Mouse (Mus musculus) thymus, adult 2 months (tissue): Measurements from ENCODE around the gene Adss. TPM values are rescaled to one million over a fixed set of nuclear protein-coding genes. Genes with fewer than 3 reads are reported as not detected.
A peak's percentile ranks its signal among the peaks of the same experiment; 100 is the strongest.
"Not testable (repeated sequence)": the region's sequence is repeated elsewhere in the genome, so short reads cannot be mapped to it uniquely, and the experiment has no call there.

Experiments
- DNase-seq: peaks from one replicate; pipeline ENCODE4 v3.0.0; 2021
- H3K27ac ChIP-seq: fragments of 200-500 bp; 2 replicates; pipeline ENCODE4 v1.5.1; 2012; ENCODE audit warnings: low read length, control low read depth; ENCODE audit not compliant: control insufficient read depth, insufficient read depth
- H3K27me3 ChIP-seq: fragments of 200-500 bp; 2 replicates; pipeline ENCODE4 v1.6.1; 2012; ENCODE audit warnings: mild to moderate bottlenecking, low read length, moderate library complexity, mixed read lengths; ENCODE audit not compliant: control insufficient read depth, insufficient read depth
- H3K36me3 ChIP-seq: fragments of 200-500 bp; 2 replicates; pipeline ENCODE4 v1.6.1; 2012; ENCODE audit warnings: mild to moderate bottlenecking, low read length, moderate library complexity; ENCODE audit not compliant: control insufficient read depth, insufficient read depth
- H3K4me1 ChIP-seq: fragments of 200-500 bp; replicated peaks from 2 replicates; pipeline ENCODE4 v1.6.1; 2012; ENCODE audit warnings: low read length; ENCODE audit not compliant: control insufficient read depth, insufficient read depth
- H3K4me3 ChIP-seq: fragments of 200-500 bp; 2 replicates; pipeline ENCODE4 v1.5.1; 2012; ENCODE audit warnings: mild to moderate bottlenecking, low read length, control low read depth, moderate library complexity; ENCODE audit not compliant: control insufficient read depth, insufficient read depth
- CTCF ChIP-seq: fragments of 200-500 bp; IDR thresholded peaks from 2 replicates; pipeline ENCODE4 v1.5.1; 2012; ENCODE audit warnings: mild to moderate bottlenecking, control low read depth, low read length, moderate library complexity, borderline replicate concordance; ENCODE audit not compliant: control insufficient read depth, poor library complexity, insufficient read depth; ENCODE audit errors: extremely low read depth
- POLR2A ChIP-seq: fragments of 200-500 bp; IDR thresholded peaks from 2 replicates; pipeline ENCODE4 v1.6.1; 2012; ENCODE audit warnings: mild to moderate bottlenecking, low read length, control low read depth, moderate library complexity; ENCODE audit not compliant: control insufficient read depth, poor library complexity, insufficient read depth; ENCODE audit errors: extremely low read depth
- WGBS: fragments of 180-500 bp; shearing (Covaris S2); methylation state at CpG from one replicate; pipeline ENCODE4 v1.1.7; 2018; 5-methylcytosine and 5-hydroxymethylcytosine counted together
- polyA plus RNA-seq: library from polyadenylated mRNA; depleted of rRNA; stranded (reverse); fragments of >200 nt; gene quantifications from 2 replicates; pipeline ENCODE4 v1.2.3, GENCODE M21; 2012; rRNA removed

Gene Adss
- 26.1 and 26.8 TPM in 2 replicates for polyA plus RNA-seq

- Histone ChIP-seq H3K27ac (peak within 1 kb of the TSS; percentile 80), H3K36me3 (no peaks in the 10 kb centered on the region), H3K4me3 (peak within 1 kb of the TSS; percentile 96), H3K27me3 (no peaks in the 10 kb centered on the region), H3K4me1 (peaks cover 4% of the 10 kb centered on the region)
- DNase-seq, result peak; percentile 99
- whole genome bisulfite sequencing, result under 1% methylated on average over 64 of the region's 64 CpGs
- TF ChIP-seq POLR2A, result peak; percentile 87
- peak; percentile 69; the same call in 1 of the 2 replicates for TF ChIP-seq CTCF
These were observed at the start of gene Adss for GRCm38 (mm10) chr1:177796193-177796939. Adss (minus strand) TSS chr1:177796511.

- peak; percentile 22 for DNase-seq
These were observed 49.5 kb upstream of the Adss start for GRCm38 (mm10) chr1:177845812-177846211.

GRCm38 (mm10) chr1:177827776-177828175 is 31.5 kb upstream of the Adss start:
- DNase-seq, H3K4me3 ChIP-seq, H3K27ac ChIP-seq, H3K36me3 ChIP-seq, H3K4me1 ChIP-seq, H3K27me3 ChIP-seq: not testable (repeated sequence)
- 86% methylated on average over 4 of the region's 4 CpGs for WGBS

More at GRCm38 (mm10) chr1:177845812-177846211, 49.5 kb upstream of the Adss start:
- not testable (repeated sequence) for H3K27ac ChIP-seq, H3K4me3 ChIP-seq, H3K27me3 ChIP-seq, H3K36me3 ChIP-seq, H3K4me1 ChIP-seq
- 75% methylated on average over 3 of the region's 3 CpGs for WGBS
- 0 out of 2 replicates have a peak, but pooled peaks have one; percentile 20 for TF ChIP-seq CTCF

GRCm38 (mm10) chr1:177806772-177807171 is 10.5 kb upstream of the Adss start:
- H3K36me3 ChIP-seq, H3K27me3 ChIP-seq, H3K27ac ChIP-seq, H3K4me1 ChIP-seq, H3K4me3 ChIP-seq: not testable (repeated sequence)
- peak; percentile 53 for DNase-seq
- WGBS, result 33% methylated on average over 1 of the region's 1 CpGs

- Histone ChIP-seq H3K27ac (no peak overlapping the region), H3K4me3 (no peak overlapping the region), H3K27me3 (no peaks in the 10 kb centered on the region), H3K36me3 (no peaks in the 10 kb centered on the region), H3K4me1 (no peaks in the 10 kb centered on the region)
- WGBS, result 95% methylated on average over 2 of the region's 2 CpGs
- DNase-seq, result no peak
- TF ChIP-seq POLR2A (no peak), CTCF (no peak)
These were observed 7.2 kb upstream of the Adss start for GRCm38 (mm10) chr1:177803511-177803910.

GRCm38 (mm10) chr1:177797151-177797755 is 942 bp upstream of the Adss start:
- H3K27me3 ChIP-seq, result no peaks in the 10 kb centered on the region
- no peaks in the 10 kb centered on the region for H3K36me3 ChIP-seq
- DNase-seq, result peak; percentile 14
- WGBS, result 78% methylated on average over 8 of the region's 8 CpGs
- TF ChIP-seq CTCF, result no peak
- TF ChIP-seq POLR2A, result no peak
- peaks cover 4% of the 10 kb centered on the region for H3K4me1 ChIP-seq
- H3K27ac ChIP-seq, result no peak overlapping the region
- no peak overlapping the region for H3K4me3 ChIP-seq

- no peak for TF ChIP-seq POLR2A
- 0 out of 2 replicates have a peak, but pooled peaks have one; percentile 12 for TF ChIP-seq CTCF
- Histone ChIP-seq H3K36me3 (no peaks in the 10 kb centered on the region), H3K27me3 (no peaks in the 10 kb centered on the region), H3K4me3 (peak overlapping the region; percentile 96), H3K27ac (peak overlapping the region; percentile 80), H3K4me1 (peaks cover 4% of the 10 kb centered on the region)
- peak; percentile 73 for DNase-seq
- under 1% methylated on average over 41 of the region's 41 CpGs for WGBS
These were observed 704 bp downstream of the Adss start for GRCm38 (mm10) chr1:177795421-177796192.
